Mouse (Mus musculus): ENCODE data around the gene Tpcn2.

The Tpcn2 gene

GRCm38 (mm10) chr7:145299562-145300320 is 15.9 kb upstream of the Tpcn2 start:
- in situ Hi-C loops (cut with MboI; ENCODE audit: unreplicated experiment in 2 of 2) = no loop called here

GRCm38 (mm10) chr7:145298666-145299490 is 15.1 kb upstream of the Tpcn2 start:
- in situ Hi-C loops (cut with MboI; ENCODE audit: unreplicated experiment in 2 of 2) = no loop called here

- in situ Hi-C loops (cut with MboI; ENCODE audit: unreplicated experiment in 2 of 2) = no loop called here
Observed at GRCm38 (mm10) chr7:145293859-145294258, 10.0 kb upstream of the Tpcn2 start.

- in situ Hi-C loops (cut with MboI; ENCODE audit: unreplicated experiment in 2 of 2) = no loop called here
Observed at GRCm38 (mm10) chr7:145292726-145293125, 8.9 kb upstream of the Tpcn2 start.

- in situ Hi-C loops (cut with MboI; ENCODE audit: unreplicated experiment in 2 of 2) = no loop called here
Observed at GRCm38 (mm10) chr7:145291847-145292246, 8.0 kb upstream of the Tpcn2 start.

- in situ Hi-C loops (cut with MboI; ENCODE audit: unreplicated experiment in 2 of 2) = no loop called here
Observed at GRCm38 (mm10) chr7:145289302-145289701, 5.5 kb upstream of the Tpcn2 start.

GRCm38 (mm10) chr7:145287410-145287809 is 3.6 kb upstream of the Tpcn2 start:
- in situ Hi-C loops (cut with MboI; ENCODE audit: unreplicated experiment in 2 of 2) = no loop called here

- in situ Hi-C loops (cut with MboI; ENCODE audit: unreplicated experiment in 2 of 2) = no loop called here
Observed at GRCm38 (mm10) chr7:145285476-145285875, 1.7 kb upstream of the Tpcn2 start.

- in situ Hi-C loops (cut with MboI; ENCODE audit: unreplicated experiment in 2 of 2) = no loop called here
Observed at GRCm38 (mm10) chr7:145284293-145284692, 482 bp upstream of the Tpcn2 start.

GRCm38 (mm10) chr7:145283041-145283440 is 770 bp downstream of the Tpcn2 start:
- in situ Hi-C loops (cut with MboI; ENCODE audit: unreplicated experiment in 2 of 2) = no loop called here

- in situ Hi-C loops (cut with MboI; ENCODE audit: unreplicated experiment in 2 of 2) = no loop called here
Observed at GRCm38 (mm10) chr7:145281396-145281795, 2.4 kb downstream of the Tpcn2 start.

- in situ Hi-C loops (cut with MboI; ENCODE audit: unreplicated experiment in 2 of 2) = no loop called here
Observed at GRCm38 (mm10) chr7:145275488-145275887, 8.3 kb downstream of the Tpcn2 start.

- in situ Hi-C loops (cut with MboI; ENCODE audit: unreplicated experiment in 2 of 2) = no loop called here
Observed at GRCm38 (mm10) chr7:145270955-145271354, 12.9 kb downstream of the Tpcn2 start.

- in situ Hi-C loops (cut with MboI; ENCODE audit: unreplicated experiment in 2 of 2) = no loop called here
Observed at GRCm38 (mm10) chr7:145268890-145269289, 14.9 kb downstream of the Tpcn2 start.

- in situ Hi-C loops (cut with MboI; ENCODE audit: unreplicated experiment in 2 of 2) = no loop called here
Observed at GRCm38 (mm10) chr7:145266011-145266410, 17.8 kb downstream of the Tpcn2 start.

GRCm38 (mm10) chr7:145264202-145264601 is 19.6 kb downstream of the Tpcn2 start:
- in situ Hi-C loops (cut with MboI; ENCODE audit: unreplicated experiment in 2 of 2) = no loop called here

- in situ Hi-C loops (cut with MboI; ENCODE audit: unreplicated experiment in 2 of 2) = no loop called here
Observed at GRCm38 (mm10) chr7:145256092-145256491, 27.7 kb downstream of the Tpcn2 start.

- in situ Hi-C loops (cut with MboI; ENCODE audit: unreplicated experiment in 2 of 2) = no loop called here
Observed at GRCm38 (mm10) chr7:145253986-145254630, 29.7 kb downstream of the Tpcn2 start.

GRCm38 (mm10) chr7:145252715-145253476 is 30.9 kb downstream of the Tpcn2 start:
- in situ Hi-C loops (cut with MboI; ENCODE audit: unreplicated experiment in 2 of 2) = no loop called here

- in situ Hi-C loops (cut with MboI; ENCODE audit: unreplicated experiment in 2 of 2) = no loop called here
Observed at GRCm38 (mm10) chr7:145250225-145250624, 33.6 kb downstream of the Tpcn2 start.

All from v-Abl transformed pro-B cells (cell line).